Mouse (Mus musculus) ovary, adult 18-20 months (tissue): ENCODE measurements around the gene Olfr665.
"Not testable (repeated sequence)": the region's sequence is repeated elsewhere in the genome, so short reads cannot be mapped to it uniquely, and the experiment has no call there.

Experiments
- DNase-seq: peaks from one replicate; pipeline ENCODE4 v3.0.0; 2022; ENCODE audit warnings: low spot score, mixed read lengths

Gene Olfr665

GRCm38 (mm10) chr7:104877731-104878130 is at the start of gene Olfr665:
Gene Olfr665 (plus strand): TSS chr7:104878031.
- DNase-seq: no peak

DNA sequence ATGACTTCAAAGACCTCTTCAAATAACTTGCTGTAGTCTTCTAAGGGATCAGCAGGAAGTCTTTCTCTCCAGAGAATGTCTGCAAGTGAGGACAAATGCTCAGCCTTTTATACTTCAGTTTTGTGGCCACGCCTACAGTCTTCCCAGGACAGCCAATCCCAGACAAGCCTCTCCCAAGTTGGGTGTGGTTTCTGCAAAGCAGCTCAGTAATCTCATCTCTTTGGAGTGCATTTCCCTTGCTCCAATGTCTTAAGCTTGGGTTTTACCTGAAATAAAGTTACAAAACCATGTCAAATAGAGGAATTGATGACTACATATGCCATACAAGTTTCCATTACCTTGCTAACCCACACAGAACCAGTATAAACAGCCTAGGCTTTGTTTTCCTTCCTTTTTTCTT is 35.3 kb upstream of the Olfr665 start, which contains the start of gene Usp17lb:
Gene Usp17lb, minus strand, starts transcription at position 101 of the 400 bp plus-strand sequence.
- DNase-seq: no peak

- DNase-seq: no peak
Observed at GRCm38 (mm10) chr7:104843731-104844287, 34.0 kb upstream of the Olfr665 start.

- DNase-seq: not testable (repeated sequence)
Observed at GRCm38 (mm10) chr7:104851546-104851945, 26.3 kb upstream of the Olfr665 start.

DNA sequence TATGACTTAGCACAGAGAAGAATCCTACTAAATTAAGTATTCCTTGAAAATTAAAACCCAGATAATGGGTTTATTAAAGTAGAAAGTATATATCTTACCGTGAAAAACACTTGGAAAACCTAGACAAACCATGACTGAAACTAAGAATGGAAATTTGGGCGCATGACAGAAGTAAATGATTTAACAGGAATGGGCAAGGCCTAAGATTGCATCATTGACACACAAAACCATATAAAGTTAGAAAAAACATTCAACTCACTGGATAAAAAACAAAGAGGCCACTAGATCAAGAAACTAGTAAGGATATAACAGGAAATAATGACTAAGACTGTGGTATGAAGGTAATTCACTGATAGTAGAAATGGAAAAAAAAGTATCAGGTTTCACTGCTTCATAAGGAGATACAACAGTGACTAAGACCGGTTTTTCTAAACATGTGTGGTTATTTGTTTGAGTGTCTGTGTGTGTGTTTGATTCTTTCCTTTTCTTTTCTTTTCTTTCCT is 22.5 kb upstream of the Olfr665 start:
- no peak for DNase-seq

DNA sequence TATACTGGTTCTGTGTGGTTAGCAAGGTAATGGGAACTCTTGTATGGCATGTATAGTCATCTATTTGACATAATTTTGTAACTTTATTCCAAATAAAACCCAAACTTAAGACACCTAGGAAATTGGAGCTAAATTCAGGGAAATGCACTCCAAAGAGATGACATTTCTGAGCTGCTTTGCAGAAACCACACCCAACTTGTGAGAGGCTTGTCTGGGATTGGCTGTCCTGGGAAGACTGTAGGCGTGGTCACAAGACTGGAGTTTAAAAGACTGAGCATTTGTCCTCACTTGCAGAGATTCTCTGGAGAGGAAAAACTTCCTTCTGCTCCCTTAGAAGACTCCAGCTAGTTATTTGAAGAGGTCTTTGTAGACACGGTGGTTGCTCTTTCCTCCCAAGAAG is 21.1 kb upstream of the Olfr665 start, which contains the start of gene Usp17la:
Gene Usp17la, plus strand, starts transcription at position 301 of the 400 bp plus-strand sequence.
- DNase-seq: not testable (repeated sequence)

DNA sequence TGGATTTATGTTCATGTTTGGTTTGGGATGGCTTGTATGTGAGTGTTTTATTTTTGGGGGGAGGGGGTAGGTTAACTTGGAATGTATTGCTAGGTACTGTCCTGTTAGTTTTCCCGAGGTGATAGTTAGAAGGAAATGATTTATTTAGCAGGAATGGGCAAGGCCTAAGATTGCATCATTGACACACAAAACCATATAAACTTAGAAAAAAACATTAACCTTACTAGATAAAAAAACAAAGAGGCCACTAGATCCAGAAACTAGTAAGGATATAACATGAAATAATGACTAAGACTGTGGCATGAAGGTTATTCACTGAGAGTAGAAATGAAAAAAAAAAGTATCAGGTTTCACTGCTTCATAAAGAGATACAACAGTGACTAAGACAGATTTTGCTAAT is 20.1 kb upstream of the Olfr665 start:
- DNase-seq: no peak

GRCm38 (mm10) chr7:104861381-104861780 is 16.4 kb upstream of the Olfr665 start:
- no peak for DNase-seq

DNA sequence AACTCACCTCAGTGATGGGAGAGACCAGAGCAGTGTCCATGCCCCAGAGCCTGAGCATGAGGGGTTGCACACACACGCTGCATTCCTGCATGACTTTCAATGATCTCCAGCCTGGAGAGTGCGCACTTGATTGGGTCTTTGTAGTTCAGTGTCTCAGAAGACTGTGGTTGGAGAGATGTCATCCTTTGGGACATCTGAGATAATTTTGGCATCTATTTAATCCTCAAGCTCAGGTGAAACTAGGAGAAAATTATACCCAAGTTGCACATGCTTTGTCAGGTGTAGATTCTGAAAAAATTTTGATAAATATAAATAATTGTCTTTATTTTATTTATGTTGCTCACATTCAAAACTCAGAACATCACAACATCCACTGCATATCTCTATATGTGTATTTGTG is 18.0 kb downstream of the Olfr665 start, which contains the start of gene Olfr666:
Gene Olfr666, minus strand, starts transcription at position 101 of the 400 bp plus-strand sequence.
- no peak for DNase-seq

- DNase-seq: no peak
Observed at GRCm38 (mm10) chr7:104921382-104921781, 43.6 kb downstream of the Olfr665 start, which contains the start of gene Olfr667. Gene Olfr667 (minus strand): TSS chr7:104921482.

- DNase-seq: no peak
Observed at GRCm38 (mm10) chr7:104927957-104928356, 50.1 kb downstream of the Olfr665 start, which contains the start of gene Olfr668. Gene Olfr668 (minus strand): TSS chr7:104928057.
